Mouse (Mus musculus) spleen, adult 10 weeks (tissue): ENCODE data around the gene Ankrd22. TPM values are rescaled to one million over a fixed set of nuclear protein-coding genes. Genes with fewer than 3 reads are reported as not detected.

Experiments used
- polyA plus RNA-seq: library from polyadenylated mRNA; stranded (reverse); fragments of 350-450 nt; fragmentation: Illumina TruSeq; extraction: RNeasy Lipid Tissue Mini Kit (QIAGEN cat#74804); gene quantifications from one replicate; pipeline ENCODE4 v1.2.3, GENCODE M21; 2015; ENCODE audit warnings: low replicate concordance; ENCODE audit not compliant: insufficient read depth

Ankrd22 gene
- 0.68 TPM for polyA plus RNA-seq

DNA sequence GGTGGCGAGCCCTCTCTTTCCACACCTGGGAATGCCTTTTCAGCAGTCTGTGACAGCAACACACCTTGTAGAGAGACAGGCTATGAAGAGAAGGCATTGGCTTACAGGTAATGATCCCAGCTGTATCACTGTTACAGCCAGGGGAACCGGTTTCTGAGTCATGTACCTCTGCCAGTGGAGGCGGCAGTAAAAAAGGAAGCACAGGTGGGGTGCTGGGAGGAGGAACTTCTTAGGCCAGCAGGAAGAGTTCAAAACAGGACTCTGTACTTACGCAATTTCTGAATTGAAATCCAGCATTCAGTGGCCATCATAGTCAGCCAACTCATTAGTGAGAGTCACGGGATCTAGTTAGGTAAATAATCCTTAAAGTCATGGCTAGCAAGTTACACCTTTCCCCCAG is at the start of gene Ankrd22:
Ankrd22 (minus strand) TSS at position 163 of the 400 bp plus-strand sequence.

DNA sequence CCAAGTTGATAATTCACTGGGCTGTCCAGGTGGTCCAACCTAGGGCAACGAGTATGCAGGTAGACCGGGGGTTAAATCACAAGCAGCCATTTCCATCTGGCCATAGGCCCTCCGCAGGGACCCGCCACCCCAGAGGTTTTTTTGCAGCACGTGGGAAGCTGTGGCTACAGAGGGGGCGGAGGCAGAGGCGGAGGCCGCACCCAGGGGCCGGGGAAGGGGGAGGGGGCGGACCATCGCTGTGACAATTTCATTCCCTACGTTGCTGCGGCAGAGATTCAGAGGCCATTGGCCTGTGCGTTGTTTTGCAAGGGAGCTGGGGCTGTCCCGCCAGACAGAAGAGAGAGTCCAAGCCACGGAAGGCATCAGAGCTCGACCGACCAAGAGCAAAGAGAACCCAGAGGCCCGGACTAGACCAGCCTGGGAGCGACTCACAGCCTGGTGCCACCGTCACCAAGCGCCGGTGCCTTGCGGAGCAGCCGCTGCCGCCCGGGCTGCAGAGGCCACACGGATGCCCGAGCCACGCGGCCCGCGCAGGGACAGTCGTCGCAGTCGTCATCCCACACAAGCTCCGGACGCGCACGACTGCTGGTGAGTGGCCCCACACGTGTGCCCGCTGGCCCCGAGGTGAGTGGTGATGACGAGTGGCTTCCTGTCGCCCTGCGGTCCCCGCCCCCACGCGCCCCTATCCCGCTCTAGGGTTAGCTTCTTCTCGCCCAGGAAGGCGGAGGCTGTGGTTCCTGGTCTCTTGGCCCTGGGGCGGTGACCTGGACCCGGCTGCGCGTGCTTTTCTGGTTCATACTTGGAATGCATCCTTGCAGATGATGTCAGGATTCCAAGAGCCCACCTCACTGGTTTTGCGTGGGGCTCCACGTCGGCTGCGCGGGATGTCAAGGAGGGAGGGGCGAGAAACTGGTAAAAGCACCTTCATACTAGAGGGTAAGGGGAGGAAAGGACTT is 26.4 kb upstream of the Ankrd22 start, which contains the start of gene Stambpl1:
Stambpl1 (plus strand) TSS at position 222 of the 956 bp plus-strand sequence.

DNA sequence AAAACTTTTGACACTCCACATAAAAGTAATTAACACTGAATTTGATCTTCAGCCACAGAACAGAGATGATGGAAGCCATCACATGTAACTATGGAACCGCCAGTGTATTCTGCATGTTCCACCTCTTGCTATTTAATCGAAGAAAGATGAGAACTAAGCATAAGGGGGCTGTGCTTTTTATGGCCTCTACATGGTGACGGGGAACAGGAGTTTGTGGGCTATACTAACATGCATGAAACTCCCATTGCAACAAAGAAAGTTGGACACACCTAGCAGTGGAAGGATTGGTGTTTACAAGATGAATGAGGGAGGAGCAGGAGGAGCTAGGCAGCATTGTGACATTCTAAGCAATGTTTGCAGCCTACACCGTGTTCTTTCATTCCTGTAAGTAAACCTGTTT is 65.2 kb downstream of the Ankrd22 start, which contains the start of gene Lipm:
Lipm (plus strand) TSS at position 301 of the 400 bp plus-strand sequence.

Other genes starting within 250 kb of the Ankrd22 start
- gene Lipf, start 204.9 kb downstream of the Ankrd22 start, polyA plus RNA-seq = not detected
- gene Lipk, start 157.8 kb downstream of the Ankrd22 start, polyA plus RNA-seq = not detected
- gene Lipn, start 98.7 kb downstream of the Ankrd22 start, polyA plus RNA-seq = 3.0 TPM
- gene Lipm, start 65.1 kb downstream of the Ankrd22 start, polyA plus RNA-seq = not detected
- 41.0 TPM for gene Stambpl1, start 26.2 kb upstream of the Ankrd22 start, polyA plus RNA-seq
- 117 TPM for gene Acta2, start 89.5 kb upstream of the Ankrd22 start, polyA plus RNA-seq
- 33.8 TPM for gene Fas, start 124.6 kb upstream of the Ankrd22 start, polyA plus RNA-seq